Comparison of ENCODE assay signal across 8 mouse cellular contexts in the genomic region with DNA sequence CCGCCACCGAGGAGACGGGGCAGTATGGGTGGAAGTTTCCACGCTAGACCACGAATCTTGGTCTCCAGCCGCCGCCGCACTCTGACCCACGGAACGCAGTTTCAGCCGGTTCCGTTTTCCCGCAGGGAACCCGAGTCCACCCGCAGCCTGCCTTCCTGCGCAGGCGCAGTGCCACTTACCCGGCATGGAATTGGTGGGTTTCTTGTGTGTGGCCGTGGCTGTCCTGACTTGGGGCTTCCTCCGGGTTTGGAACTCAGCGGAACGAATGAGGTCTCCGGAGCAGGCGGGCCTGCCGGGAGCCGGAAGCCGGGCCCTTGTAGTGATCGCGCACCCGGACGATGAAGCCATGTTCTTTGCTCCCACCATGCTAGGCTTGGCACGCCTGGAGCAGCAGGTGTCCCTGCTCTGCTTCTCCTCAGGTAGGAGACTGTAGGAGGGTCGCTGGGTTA. TPM values are rescaled to one million over a fixed set of nuclear protein-coding genes. Genes with fewer than 3 reads are reported as not detected.
DNase-seq lines count a peak whose midpoint lies in the region; ATAC-seq and TF ChIP-seq lines count a peak whose summit lies in the region.

A gene (plus strand): TSS at position 185 of the 449 bp plus-strand sequence.
A gene (minus strand): TSS at position 266 of the 449 bp plus-strand sequence.

- TF ChIP-seq CTCF in cortical plate, adult 2 months (IDR thresholded peaks at IDR 0.05; ENCODE audit: extremely low read depth, insufficient read depth, low read length), result no peak

- no peaks in the 10 kb centered on the region for H3K4me1 ChIP-seq in cortical plate, adult 2 months (ENCODE audit: control insufficient read depth, insufficient read depth, low read length)
- peaks cover 34% of the 10 kb centered on the region for H3K4me1 ChIP-seq in megakaryocyte, embryonic 14.5 days

- peak; percentile 68; the same call in 1 of the 2 replicates for TF ChIP-seq POLR2A in cortical plate, adult 2 months (IDR thresholded peaks at IDR 0.05; ENCODE audit: extremely low read depth, insufficient read depth, low read length)

- peak within 1 kb of the TSS; percentile 99 for H3K4me3 ChIP-seq in cortical plate, adult 2 months (ENCODE audit: insufficient read depth, low read length)
- peak within 1 kb of the TSS; percentile 98 for H3K4me3 ChIP-seq in megakaryocyte, embryonic 14.5 days (replicated peaks)

- H3K27me3 ChIP-seq in megakaryocyte, embryonic 14.5 days (replicated peaks), result no peaks in the 10 kb centered on the region

- H3K9me3 ChIP-seq in megakaryocyte, embryonic 14.5 days, result no peaks in the 10 kb centered on the region

- peak; percentile 83 for DNase-seq in adipocyte (ENCODE audit: low spot score)
- peak; percentile 80 for DNase-seq in gastrocnemius, postnatal 10 days
- peak; percentile 48 to 85 for DNase-seq in left cerebral cortex, adult 9 months (ENCODE audit: low spot score in 2 of 2)
- peak; percentile 88 to 89 for DNase-seq in right cerebral cortex, adult 2 months (ENCODE audit: low spot score in 2 of 2)
- peak; percentile 34 for DNase-seq in urinary bladder, postnatal 10 days (ENCODE audit: low spot score)

- H3K27ac ChIP-seq in cortical plate, adult 2 months (ENCODE audit: insufficient read depth, low read length), result peak within 1 kb of the TSS; percentile 97

- peak; percentile 45 for ATAC-seq in inflammation-experienced regulatory T-cells, adult 6 months

- peaks cover 24% of the 10 kb centered on the region for H3K36me3 ChIP-seq in megakaryocyte, embryonic 14.5 days (replicated peaks; ENCODE audit: low read length)

RNA-seq across cellular contexts. Expression of the first gene that starts in this region (rescaled TPM):
- polyA plus RNA-seq in cortical plate, adult 2 months (2012; rRNA removed), result 8.9 and 9.1 TPM in 2 replicates
- 1 to 10 TPM; 2.9 to 3.7 TPM for total RNA-seq in gastrocnemius, postnatal 10 days (2021)
- 10 to 100 TPM in 2 of 3 experiments, 1 to 10 TPM in 1; 5.6 to 12.4 (median 11.5) TPM for polyA plus RNA-seq in inflammation-experienced regulatory T-cells, adult 6 months (2017; shearing (Covaris generic))
- polyA plus RNA-seq in megakaryocyte, embryonic 14.5 days (2012; ENCODE audit: insufficient read depth, low replicate concordance), result 3.4 and 7.5 TPM in 2 replicates

RNA-seq across cellular contexts. Expression of the second gene that starts in this region (rescaled TPM):
- 129 and 139 TPM in 2 replicates for polyA plus RNA-seq in cortical plate, adult 2 months (2012; rRNA removed)
- total RNA-seq in gastrocnemius, postnatal 10 days (2021), result 100 to 1,000 TPM; 132 to 145 TPM
- 100 to 1,000 TPM; 165 to 215 (median 193) TPM for polyA plus RNA-seq in inflammation-experienced regulatory T-cells, adult 6 months (2017; shearing (Covaris generic))
- polyA plus RNA-seq in megakaryocyte, embryonic 14.5 days (2012; ENCODE audit: insufficient read depth, low replicate concordance), result 86.7 and 160 TPM in 2 replicates

Comparison
In these comparisons a context has a peak if more than half of its experiments do, and no peak if none do; other contexts are left out.
1. Peak in every context shown above with its lines: DNase-seq, ATAC-seq, H3K4me3 ChIP-seq and H3K27ac ChIP-seq.
2. DNase-seq: peak in every context shown above with its lines; median percentile 88 in right cerebral cortex, adult 2 months; 83 in adipocyte; 80 in gastrocnemius, postnatal 10 days; 66 in left cerebral cortex, adult 9 months; 34 in urinary bladder, postnatal 10 days.